Mouse (Mus musculus) midbrain, embryonic 12.5 days (tissue): ENCODE results near the gene Il1rapl1. TPM values are rescaled to one million over a fixed set of nuclear protein-coding genes. Genes with fewer than 3 reads are reported as not detected.

Experiments used
- ATAC-seq: fragments of 200-750 bp; cut with Nextera tagmentation; 2 replicates; pipeline ENCODE4 v1.8.0; 2017; ENCODE audit warnings: low read depth, moderate TSS enrichment, moderate library complexity; ENCODE audit not compliant: low FRiP score
- H3K27ac ChIP-seq: fragments of 300-500 bp; sonication (generic); replicated peaks from 2 replicates; pipeline ENCODE4 v1.5.1; 2016; ENCODE audit warnings: mild to moderate bottlenecking
- H3K27me3 ChIP-seq: fragments of 300-500 bp; sonication (generic); 2 replicates; pipeline ENCODE4 v1.6.1; 2016; ENCODE audit warnings: mild to moderate bottlenecking
- H3K36me3 ChIP-seq: fragments of 300-500 bp; sonication (generic); 2 replicates; pipeline ENCODE4 v1.6.1; 2016
- H3K4me1 ChIP-seq: fragments of 300-500 bp; sonication (generic); 2 replicates; pipeline ENCODE4 v1.6.1; 2016
- H3K4me2 ChIP-seq: fragments of 300-500 bp; sonication (generic); replicated peaks from 2 replicates; pipeline ENCODE4 v1.6.1; 2016; ENCODE audit warnings: mild to moderate bottlenecking, moderate library complexity
- H3K4me3 ChIP-seq: fragments of 300-500 bp; sonication (generic); 2 replicates; pipeline ENCODE4 v1.5.1; 2016; ENCODE audit warnings: mild to moderate bottlenecking
- H3K9ac ChIP-seq: fragments of 300-500 bp; sonication (generic); replicated peaks from 2 replicates; pipeline ENCODE4 v1.6.1; 2016; ENCODE audit warnings: mild to moderate bottlenecking, moderate library complexity
- H3K9me3 ChIP-seq: fragments of 300-500 bp; sonication (generic); 2 replicates; pipeline ENCODE4 v1.6.1; 2016; ENCODE audit warnings: mild to moderate bottlenecking
- WGBS: fragments of 180-500 bp; shearing (Covaris S2); methylation state at CpG from one replicate; pipeline ENCODE4 v1.1.7; 2016; 5-methylcytosine and 5-hydroxymethylcytosine counted together
- polyA plus RNA-seq: library from polyadenylated mRNA; unstranded; fragments of >200 nt; fragmentation: Nextera tagmentation; extraction: Ambion mirVana; gene quantifications from 2 replicates; pipeline ENCODE4 v1.2.1, GENCODE M21; 2016

Gene Il1rapl1
- polyA plus RNA-seq, 1 experiment from 2014 or later = 2.0 TPM

- no peaks in the 10 kb centered on the region for H3K27me3 ChIP-seq
- no peaks in the 10 kb centered on the region for H3K4me1 ChIP-seq
- H3K36me3 ChIP-seq = no peaks in the 10 kb centered on the region
- H3K9ac ChIP-seq = no peak overlapping the region
- 76% methylated on average over 3 of the region's 3 CpGs for WGBS
- H3K27ac ChIP-seq = no peak overlapping the region
- no peak overlapping the region for H3K4me3 ChIP-seq
- no peak overlapping the region for H3K4me2 ChIP-seq
- H3K9me3 ChIP-seq = no peaks in the 10 kb centered on the region
- no peak for ATAC-seq
Measured at GRCm38 (mm10) chrX:88070368-88070767, 45.1 kb downstream of the Il1rapl1 start.

GRCm38 (mm10) chrX:88043556-88043955 lies 71.9 kb downstream of the Il1rapl1 start:
- no peaks in the 10 kb centered on the region for H3K9me3 ChIP-seq
- no peaks in the 10 kb centered on the region for H3K36me3 ChIP-seq
- no peaks in the 10 kb centered on the region for H3K4me1 ChIP-seq

DNA sequence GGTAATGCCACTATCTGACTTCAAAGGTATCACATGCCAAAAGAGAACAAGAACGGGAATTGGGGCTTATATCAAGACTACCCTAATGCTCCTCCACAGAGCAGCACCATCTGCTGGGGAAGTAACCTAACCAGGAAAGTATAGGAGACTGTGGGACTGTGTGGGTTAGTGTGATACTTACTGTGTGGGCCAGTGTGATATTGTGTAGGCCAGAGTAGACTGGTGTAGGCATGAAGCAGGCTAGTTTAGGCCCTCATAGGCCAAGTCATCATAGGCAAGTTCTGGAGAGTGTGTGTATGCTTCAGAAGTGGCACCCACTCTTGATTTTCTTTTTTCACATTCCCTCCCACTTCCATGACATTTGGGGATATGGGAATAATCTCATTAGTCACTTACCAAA lies 76.5 kb downstream of the Il1rapl1 start:
- Histone ChIP-seq H3K9me3 (no peaks in the 10 kb centered on the region), H3K27ac (no peak overlapping the region), H3K4me2 (no peak overlapping the region), H3K4me1 (no peaks in the 10 kb centered on the region), H3K9ac (no peak overlapping the region), H3K4me3 (no peak overlapping the region), H3K36me3 (no peaks in the 10 kb centered on the region), H3K27me3 (no peaks in the 10 kb centered on the region)
- ATAC-seq = no peak
- WGBS = 56% methylated on average over 1 of the region's 1 CpGs

More at GRCm38 (mm10) chrX:88043556-88043955, 71.9 kb downstream of the Il1rapl1 start:
- no peaks in the 10 kb centered on the region for H3K27me3 ChIP-seq
- 84% methylated on average over 1 of the region's 1 CpGs for WGBS
- no peak overlapping the region for H3K9ac ChIP-seq
- no peak for ATAC-seq
- H3K4me3 ChIP-seq = no peak overlapping the region
- H3K27ac ChIP-seq = no peak overlapping the region
- no peak overlapping the region for H3K4me2 ChIP-seq

GRCm38 (mm10) chrX:87897172-87897571 lies 218.3 kb downstream of the Il1rapl1 start:
- no peak for ATAC-seq
- no peaks in the 10 kb centered on the region for H3K4me1 ChIP-seq
- H3K36me3 ChIP-seq = no peaks in the 10 kb centered on the region
- H3K27ac ChIP-seq = no peak overlapping the region
- H3K27me3 ChIP-seq = no peaks in the 10 kb centered on the region
- H3K4me3 ChIP-seq = no peak overlapping the region
- H3K4me2 ChIP-seq = no peak overlapping the region
- no peak overlapping the region for H3K9ac ChIP-seq
- 80% methylated on average over 1 of the region's 1 CpGs for WGBS
- H3K9me3 ChIP-seq = no peaks in the 10 kb centered on the region

- Histone ChIP-seq H3K4me1 (no peaks in the 10 kb centered on the region), H3K9ac (no peak overlapping the region), H3K27me3 (no peaks in the 10 kb centered on the region), H3K4me2 (no peak overlapping the region), H3K27ac (no peak overlapping the region), H3K9me3 (no peaks in the 10 kb centered on the region), H3K36me3 (no peaks in the 10 kb centered on the region), H3K4me3 (no peak overlapping the region)
- no peak for ATAC-seq
Measured at GRCm38 (mm10) chrX:87891916-87892315, 223.5 kb downstream of the Il1rapl1 start.

GRCm38 (mm10) chrX:87854107-87854506 lies 261.3 kb downstream of the Il1rapl1 start:
- Histone ChIP-seq H3K27me3 (no peaks in the 10 kb centered on the region), H3K4me3 (no peak overlapping the region), H3K9me3 (no peaks in the 10 kb centered on the region), H3K4me1 (no peaks in the 10 kb centered on the region), H3K9ac (no peak overlapping the region), H3K36me3 (no peaks in the 10 kb centered on the region), H3K4me2 (no peak overlapping the region), H3K27ac (no peak overlapping the region)
- no peak for ATAC-seq
- 80% methylated on average over 2 of the region's 2 CpGs for WGBS

DNA sequence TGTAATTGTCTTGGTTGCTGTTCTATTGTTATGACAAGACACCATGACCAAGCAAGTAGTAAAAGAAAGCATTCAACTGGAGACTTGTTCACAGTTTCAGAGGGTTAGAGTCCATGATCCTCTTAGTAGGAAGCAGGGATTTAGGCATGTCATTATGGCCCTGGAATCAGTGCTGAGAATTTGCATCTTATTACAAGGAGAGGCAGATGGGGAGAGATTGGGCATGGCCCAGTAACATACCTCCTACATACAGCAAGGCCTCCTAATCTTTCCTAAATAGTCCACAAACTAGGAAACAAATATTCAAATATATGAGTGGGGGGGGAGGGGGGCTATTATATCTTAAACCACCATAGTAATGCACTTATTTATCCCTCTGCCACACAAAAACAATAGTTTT lies 301.6 kb downstream of the Il1rapl1 start:
- ATAC-seq = peak; percentile 66
- H3K9me3 ChIP-seq = no peaks in the 10 kb centered on the region

GRCm38 (mm10) chrX:87807717-87808116 lies 307.7 kb downstream of the Il1rapl1 start:
- no peak overlapping the region for H3K27ac ChIP-seq
- no peaks in the 10 kb centered on the region for H3K4me1 ChIP-seq
- no peaks in the 10 kb centered on the region for H3K27me3 ChIP-seq
- no peak overlapping the region for H3K4me2 ChIP-seq
- H3K9ac ChIP-seq = no peak overlapping the region
- no peak overlapping the region for H3K4me3 ChIP-seq
- 24% methylated on average over 1 of the region's 1 CpGs for WGBS
- no peak for ATAC-seq
- H3K9me3 ChIP-seq = no peaks in the 10 kb centered on the region
- no peaks in the 10 kb centered on the region for H3K36me3 ChIP-seq

More for the DNA sequence above, 301.6 kb downstream of the Il1rapl1 start:
- H3K4me2 ChIP-seq = no peak overlapping the region
- H3K27ac ChIP-seq = no peak overlapping the region
- no peak overlapping the region for H3K9ac ChIP-seq
- no peaks in the 10 kb centered on the region for H3K27me3 ChIP-seq
- no peaks in the 10 kb centered on the region for H3K4me1 ChIP-seq
- no peak overlapping the region for H3K4me3 ChIP-seq
- no peaks in the 10 kb centered on the region for H3K36me3 ChIP-seq

DNA sequence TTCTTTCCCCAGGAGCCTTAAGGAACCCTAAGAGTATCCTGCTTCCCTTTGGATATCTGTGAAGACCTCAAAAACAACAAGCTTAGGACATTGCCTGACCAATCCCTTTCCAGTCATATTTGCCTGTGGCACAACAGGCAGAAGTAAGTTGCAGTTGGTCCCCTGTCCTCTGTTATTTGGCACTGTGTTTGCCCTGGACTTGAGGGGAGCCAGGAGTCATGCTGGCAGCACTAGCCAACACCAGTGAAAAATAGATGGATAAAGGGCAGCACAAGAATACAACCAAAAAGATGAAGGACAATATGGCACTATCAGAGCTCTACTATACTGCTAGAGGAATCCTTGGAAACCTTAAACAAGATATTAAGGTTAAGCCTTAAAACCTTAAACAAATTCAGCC lies 322.4 kb downstream of the Il1rapl1 start:
- Histone ChIP-seq H3K4me2 (no peak overlapping the region), H3K9ac (no peak overlapping the region), H3K4me1 (no peaks in the 10 kb centered on the region), H3K36me3 (no peaks in the 10 kb centered on the region), H3K27me3 (no peaks in the 10 kb centered on the region), H3K4me3 (no peak overlapping the region), H3K9me3 (no peaks in the 10 kb centered on the region), H3K27ac (no peak overlapping the region)
- no peak for ATAC-seq

GRCm38 (mm10) chrX:87710589-87710988 lies 404.9 kb downstream of the Il1rapl1 start:
- Histone ChIP-seq H3K36me3 (no peaks in the 10 kb centered on the region), H3K9me3 (no peaks in the 10 kb centered on the region), H3K4me1 (no peaks in the 10 kb centered on the region), H3K9ac (no peak overlapping the region), H3K27ac (no peak overlapping the region), H3K4me3 (no peak overlapping the region), H3K27me3 (no peaks in the 10 kb centered on the region), H3K4me2 (no peak overlapping the region)
- WGBS = 79% methylated on average over 2 of the region's 2 CpGs
- ATAC-seq = no peak

DNA sequence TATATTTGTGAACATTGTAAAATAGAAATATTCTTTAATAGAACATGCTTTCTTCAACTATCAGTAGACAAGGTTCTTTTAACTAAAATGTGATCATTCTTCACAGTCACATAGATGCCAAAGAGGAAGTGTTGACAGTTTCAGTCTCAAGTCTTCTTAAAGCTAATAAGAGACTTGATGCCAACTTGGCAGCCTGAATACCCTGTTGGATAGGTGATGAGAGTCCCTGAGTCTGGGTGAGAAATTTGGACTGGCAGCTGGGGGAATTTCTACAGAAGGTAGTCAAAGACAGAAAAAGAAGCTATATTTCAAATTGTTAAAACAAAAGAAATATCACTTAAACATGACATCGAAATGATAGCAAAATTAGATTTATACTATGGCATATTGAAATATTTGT lies 451.6 kb downstream of the Il1rapl1 start:
- ATAC-seq = no peak
- H3K9ac ChIP-seq = no peak overlapping the region
- no peaks in the 10 kb centered on the region for H3K4me1 ChIP-seq
- no peak overlapping the region for H3K27ac ChIP-seq
- no peaks in the 10 kb centered on the region for H3K9me3 ChIP-seq
- 86% methylated on average over 1 of the region's 1 CpGs for WGBS
- no peak overlapping the region for H3K4me2 ChIP-seq
- no peak overlapping the region for H3K4me3 ChIP-seq
- H3K36me3 ChIP-seq = no peaks in the 10 kb centered on the region
- no peaks in the 10 kb centered on the region for H3K27me3 ChIP-seq

- H3K4me3 ChIP-seq = no peak overlapping the region
- H3K9me3 ChIP-seq = no peaks in the 10 kb centered on the region
- H3K27me3 ChIP-seq = no peaks in the 10 kb centered on the region
- ATAC-seq = no peak
- WGBS = 32% methylated on average over 2 of the region's 2 CpGs
- no peak overlapping the region for H3K27ac ChIP-seq
- H3K36me3 ChIP-seq = no peaks in the 10 kb centered on the region
- no peaks in the 10 kb centered on the region for H3K4me1 ChIP-seq
- H3K9ac ChIP-seq = no peak overlapping the region
- H3K4me2 ChIP-seq = no peak overlapping the region
Measured at GRCm38 (mm10) chrX:87655644-87656043, 459.8 kb downstream of the Il1rapl1 start.

- no peak overlapping the region for H3K4me3 ChIP-seq
- H3K9ac ChIP-seq = no peak overlapping the region
- H3K4me1 ChIP-seq = no peaks in the 10 kb centered on the region
- no peak for ATAC-seq
- no peak overlapping the region for H3K4me2 ChIP-seq
- H3K9me3 ChIP-seq = no peaks in the 10 kb centered on the region
- no peaks in the 10 kb centered on the region for H3K27me3 ChIP-seq
- no peaks in the 10 kb centered on the region for H3K36me3 ChIP-seq
- H3K27ac ChIP-seq = no peak overlapping the region
Measured at GRCm38 (mm10) chrX:87600914-87601313, 514.5 kb downstream of the Il1rapl1 start.
